Mouse (Mus musculus) heart, embryonic 12.5 days (tissue): ENCODE results near the gene Atf7ip. TPM values are rescaled to one million over a fixed set of nuclear protein-coding genes. Genes with fewer than 3 reads are reported as not detected.
A peak's percentile ranks its signal among the peaks of the same experiment; 100 is the strongest.

Source experiments
- ATAC-seq: fragments of 200-750 bp; cut with Nextera tagmentation; 2 replicates; pipeline ENCODE4 v1.8.0; 2017; ENCODE audit warnings: moderate TSS enrichment, moderate library complexity; ENCODE audit not compliant: insufficient number of reproducible peaks, low FRiP score
- H3K27ac ChIP-seq: fragments of 300-500 bp; sonication (generic); 2 replicates; pipeline ENCODE4 v1.5.1; 2016; ENCODE audit warnings: mild to moderate bottlenecking, moderate library complexity; ENCODE audit not compliant: poor library complexity, severe bottlenecking
- H3K27me3 ChIP-seq: fragments of 300-500 bp; sonication (generic); replicated peaks from 2 replicates; pipeline ENCODE4 v1.6.1; 2016; ENCODE audit warnings: mild to moderate bottlenecking, moderate library complexity
- H3K36me3 ChIP-seq: fragments of 300-500 bp; sonication (generic); 2 replicates; pipeline ENCODE4 v1.6.1; 2016; ENCODE audit warnings: mild to moderate bottlenecking, moderate library complexity
- H3K4me1 ChIP-seq: fragments of 300-500 bp; sonication (generic); replicated peaks from 2 replicates; pipeline ENCODE4 v1.6.1; 2016; ENCODE audit warnings: mild to moderate bottlenecking
- H3K4me2 ChIP-seq: fragments of 300-500 bp; sonication (generic); 2 replicates; pipeline ENCODE4 v1.6.1; 2016; ENCODE audit warnings: mild to moderate bottlenecking, moderate library complexity
- H3K4me3 ChIP-seq: fragments of 300-500 bp; sonication (generic); 2 replicates; pipeline ENCODE4 v1.5.1; 2016; ENCODE audit warnings: mild to moderate bottlenecking
- H3K9ac ChIP-seq: fragments of 300-500 bp; sonication (generic); 2 replicates; pipeline ENCODE4 v1.6.1; 2016; ENCODE audit warnings: mild to moderate bottlenecking, moderate library complexity
- H3K9me3 ChIP-seq: fragments of 300-500 bp; sonication (generic); replicated peaks from 2 replicates; pipeline ENCODE4 v1.6.1; 2016; ENCODE audit warnings: mild to moderate bottlenecking, moderate library complexity
- WGBS: fragments of 180-500 bp; shearing (Covaris S2); methylation state at CpG from one replicate; pipeline ENCODE4 v1.1.7; 2016; 5-methylcytosine and 5-hydroxymethylcytosine counted together
- polyA plus RNA-seq: library from polyadenylated mRNA; unstranded; fragments of >200 nt; fragmentation: Nextera tagmentation; extraction: Ambion mirVana; gene quantifications from 2 replicates; pipeline ENCODE4 v1.2.1, GENCODE M21; 2016

Atf7ip gene
- polyA plus RNA-seq, 1 experiment from 2014 or later = 51.5 TPM

- H3K4me3 ChIP-seq = no peak overlapping the region
- ATAC-seq = no peak
- no peak overlapping the region for H3K9ac ChIP-seq
- H3K9me3 ChIP-seq = peaks cover 5% of the 10 kb centered on the region
- no peak overlapping the region for H3K27ac ChIP-seq
- H3K4me1 ChIP-seq = no peaks in the 10 kb centered on the region
- WGBS = 91% methylated on average over 3 of the region's 3 CpGs
- peaks cover 33% of the 10 kb centered on the region for H3K36me3 ChIP-seq
- no peak overlapping the region for H3K4me2 ChIP-seq
- no peaks in the 10 kb centered on the region for H3K27me3 ChIP-seq
Measured at GRCm38 (mm10) chr6:136614156-136614555, 108.2 kb downstream of the Atf7ip start.

- Histone ChIP-seq H3K9me3 (0 out of 2 replicates have a peak, but pooled peaks cover 2% of the 10 kb centered on the region), H3K9ac (no peak overlapping the region), H3K4me3 (peak overlapping the region; percentile 3), H3K4me2 (peak overlapping the region; percentile 57), H3K27ac (no peak overlapping the region), H3K36me3 (no peaks in the 10 kb centered on the region), H3K27me3 (no peaks in the 10 kb centered on the region), H3K4me1 (peaks cover 4% of the 10 kb centered on the region; the same call in 1 of the 2 replicates)
- 39% methylated on average over 17 of the region's 17 CpGs for WGBS
- no peak for ATAC-seq
Measured at GRCm38 (mm10) chr6:136620361-136621139, 114.6 kb downstream of the Atf7ip start.

- ATAC-seq = no peak
- Histone ChIP-seq H3K27me3 (no peaks in the 10 kb centered on the region), H3K4me2 (no peak overlapping the region), H3K9ac (no peak overlapping the region), H3K27ac (no peak overlapping the region), H3K4me3 (no peak overlapping the region), H3K4me1 (no peaks in the 10 kb centered on the region), H3K9me3 (no peaks in the 10 kb centered on the region), H3K36me3 (no peaks in the 10 kb centered on the region)
- WGBS = 87% methylated on average over 12 of the region's 12 CpGs
Measured at GRCm38 (mm10) chr6:136625421-136625820, 119.5 kb downstream of the Atf7ip start.

- no peaks in the 10 kb centered on the region for H3K9me3 ChIP-seq
- H3K36me3 ChIP-seq = no peaks in the 10 kb centered on the region
- H3K27ac ChIP-seq = no peak overlapping the region
- no peak overlapping the region for H3K9ac ChIP-seq
- peaks cover 12% of the 10 kb centered on the region for H3K4me1 ChIP-seq
- H3K4me2 ChIP-seq = no peak overlapping the region
- H3K27me3 ChIP-seq = no peaks in the 10 kb centered on the region
- H3K4me3 ChIP-seq = no peak overlapping the region
- WGBS = 87% methylated on average over 5 of the region's 5 CpGs
- no peak for ATAC-seq
Measured at GRCm38 (mm10) chr6:136629639-136630038, 123.7 kb downstream of the Atf7ip start.

GRCm38 (mm10) chr6:136631519-136631918 lies 125.6 kb downstream of the Atf7ip start:
- no peaks in the 10 kb centered on the region for H3K9me3 ChIP-seq
- 84% methylated on average over 8 of the region's 8 CpGs for WGBS
- H3K36me3 ChIP-seq = no peaks in the 10 kb centered on the region
- no peak overlapping the region for H3K4me3 ChIP-seq
- no peak overlapping the region for H3K27ac ChIP-seq
- H3K4me1 ChIP-seq = peaks cover 12% of the 10 kb centered on the region
- ATAC-seq = no peak
- H3K9ac ChIP-seq = no peak overlapping the region
- H3K27me3 ChIP-seq = no peaks in the 10 kb centered on the region
- H3K4me2 ChIP-seq = no peak overlapping the region

GRCm38 (mm10) chr6:136631945-136632534 lies 126.1 kb downstream of the Atf7ip start:
- H3K4me3 ChIP-seq = no peak overlapping the region
- H3K9me3 ChIP-seq = no peaks in the 10 kb centered on the region
- H3K4me2 ChIP-seq = no peak overlapping the region
- peaks cover 12% of the 10 kb centered on the region for H3K4me1 ChIP-seq
- no peak for ATAC-seq
- H3K27me3 ChIP-seq = no peaks in the 10 kb centered on the region
- no peaks in the 10 kb centered on the region for H3K36me3 ChIP-seq
- no peak overlapping the region for H3K9ac ChIP-seq
- no peak overlapping the region for H3K27ac ChIP-seq
- 72% methylated on average over 13 of the region's 13 CpGs for WGBS

GRCm38 (mm10) chr6:136633154-136633553 lies 127.2 kb downstream of the Atf7ip start:
- no peak overlapping the region for H3K4me3 ChIP-seq
- H3K4me2 ChIP-seq = no peak overlapping the region
- H3K4me1 ChIP-seq = peaks cover 12% of the 10 kb centered on the region
- H3K9me3 ChIP-seq = no peaks in the 10 kb centered on the region
- no peak overlapping the region for H3K27ac ChIP-seq
- no peak for ATAC-seq
- WGBS = 80% methylated on average over 3 of the region's 3 CpGs
- H3K9ac ChIP-seq = no peak overlapping the region
- no peaks in the 10 kb centered on the region for H3K36me3 ChIP-seq
- H3K27me3 ChIP-seq = no peaks in the 10 kb centered on the region

GRCm38 (mm10) chr6:136633719-136634118 lies 127.8 kb downstream of the Atf7ip start:
- no peak overlapping the region for H3K27ac ChIP-seq
- H3K4me1 ChIP-seq = peaks cover 12% of the 10 kb centered on the region
- H3K9ac ChIP-seq = no peak overlapping the region
- no peaks in the 10 kb centered on the region for H3K36me3 ChIP-seq
- H3K9me3 ChIP-seq = no peaks in the 10 kb centered on the region
- 49% methylated on average over 6 of the region's 6 CpGs for WGBS
- no peak for ATAC-seq
- peak overlapping the region; percentile 1; the same call in 1 of the 2 replicates for H3K4me2 ChIP-seq
- H3K27me3 ChIP-seq = no peaks in the 10 kb centered on the region
- H3K4me3 ChIP-seq = no peak overlapping the region

GRCm38 (mm10) chr6:136634982-136635381 lies 129.0 kb downstream of the Atf7ip start:
- Histone ChIP-seq H3K27me3 (no peaks in the 10 kb centered on the region), H3K4me2 (no peak overlapping the region), H3K4me1 (peaks cover 12% of the 10 kb centered on the region), H3K9me3 (no peaks in the 10 kb centered on the region), H3K9ac (no peak overlapping the region), H3K4me3 (no peak overlapping the region), H3K27ac (no peak overlapping the region), H3K36me3 (no peaks in the 10 kb centered on the region)
- WGBS = 70% methylated on average over 3 of the region's 3 CpGs
- ATAC-seq = no peak

GRCm38 (mm10) chr6:136644171-136644570 lies 138.2 kb downstream of the Atf7ip start:
- Histone ChIP-seq H3K9me3 (peaks cover 9% of the 10 kb centered on the region; the same call in 1 of the 2 replicates), H3K4me2 (no peak overlapping the region), H3K27ac (no peak overlapping the region), H3K4me3 (no peak overlapping the region), H3K9ac (no peak overlapping the region), H3K36me3 (no peaks in the 10 kb centered on the region), H3K27me3 (no peaks in the 10 kb centered on the region), H3K4me1 (no peaks in the 10 kb centered on the region)
- ATAC-seq = no peak
- WGBS = 88% methylated on average over 2 of the region's 2 CpGs

GRCm38 (mm10) chr6:136645754-136646153 lies 139.8 kb downstream of the Atf7ip start:
- Histone ChIP-seq H3K9ac (no peak overlapping the region), H3K9me3 (peaks cover 9% of the 10 kb centered on the region; the same call in 1 of the 2 replicates), H3K4me2 (no peak overlapping the region), H3K36me3 (no peaks in the 10 kb centered on the region), H3K27ac (no peak overlapping the region), H3K27me3 (no peaks in the 10 kb centered on the region), H3K4me3 (no peak overlapping the region), H3K4me1 (no peaks in the 10 kb centered on the region)
- no peak for ATAC-seq
- 58% methylated on average over 9 of the region's 9 CpGs for WGBS
